Mouse (Mus musculus) lung, adult 2 months (tissue): ENCODE data around the gene Prdm16. TPM values are rescaled to one million over a fixed set of nuclear protein-coding genes. Genes with fewer than 3 reads are reported as not detected.

Source experiments
- DNase-seq: peaks from one replicate; pipeline ENCODE4 v3.0.0; 2022
- H3K4me1 ChIP-seq: fragments of 200-500 bp; 2 replicates; pipeline ENCODE4 v1.6.1; 2011; ENCODE audit warnings: low read length; ENCODE audit not compliant: control insufficient read depth, insufficient read depth
- H3K4me3 ChIP-seq: fragments of 200-500 bp; replicated peaks from 2 replicates; pipeline ENCODE3; 2011; ENCODE audit warnings: low read depth, mild to moderate bottlenecking, control low read depth, low read length; ENCODE audit errors: extremely low read depth
- CTCF ChIP-seq: fragments of 200-500 bp; IDR thresholded peaks from 2 replicates; pipeline ENCODE4 v1.5.1; 2011; ENCODE audit warnings: mild to moderate bottlenecking, low read length, control low read depth; ENCODE audit not compliant: insufficient read depth
- POLR2A ChIP-seq: fragments of 200-500 bp; IDR thresholded peaks from 2 replicates; pipeline ENCODE4 v1.6.1; 2011; ENCODE audit warnings: low read depth, mild to moderate bottlenecking, control low read depth, low read length, borderline replicate concordance; ENCODE audit errors: extremely low read depth
- WGBS: fragments of 180-500 bp; shearing (Covaris S2); methylation state at CpG from one replicate; pipeline ENCODE4 v1.1.7; 2018; 5-methylcytosine and 5-hydroxymethylcytosine counted together
- polyA plus RNA-seq: library from polyadenylated mRNA; depleted of rRNA; stranded (reverse); fragments of >200 nt; gene quantifications from 2 replicates; pipeline ENCODE4 v1.2.3, GENCODE M21; 2012

The Prdm16 gene
- polyA plus RNA-seq, 1 experiment, result 18.3 TPM

- H3K4me3 ChIP-seq, result no peak overlapping the region
- no peak for DNase-seq
- WGBS, result 66% methylated on average over 10 of the region's 10 CpGs
- no peaks in the 10 kb centered on the region for H3K4me1 ChIP-seq
- TF ChIP-seq CTCF (no peak), POLR2A (no peak)
Observed at GRCm38 (mm10) chr4:154611167-154611566, 25.5 kb downstream of the Prdm16 start.

- H3K4me3 ChIP-seq, result no peak overlapping the region
- TF ChIP-seq CTCF (no peak), POLR2A (no peak)
- 86% methylated on average over 5 of the region's 5 CpGs for WGBS
- DNase-seq, result no peak
- H3K4me1 ChIP-seq, result no peaks in the 10 kb centered on the region
Observed at GRCm38 (mm10) chr4:154607724-154608123, 28.9 kb downstream of the Prdm16 start.

GRCm38 (mm10) chr4:154604442-154604830, 32.2 kb downstream of the Prdm16 start:
- no peak overlapping the region for H3K4me3 ChIP-seq
- H3K4me1 ChIP-seq, result no peaks in the 10 kb centered on the region
- WGBS, result 79% methylated on average over 7 of the region's 7 CpGs
- no peak for DNase-seq
- no peak for TF ChIP-seq POLR2A
- TF ChIP-seq CTCF, result no peak

GRCm38 (mm10) chr4:154603663-154604441, 32.8 kb downstream of the Prdm16 start:
- no peak overlapping the region for H3K4me3 ChIP-seq
- TF ChIP-seq POLR2A, result no peak
- no peak for TF ChIP-seq CTCF
- no peak for DNase-seq
- WGBS, result 68% methylated on average over 25 of the region's 25 CpGs
- H3K4me1 ChIP-seq, result no peaks in the 10 kb centered on the region

- no peak overlapping the region for H3K4me3 ChIP-seq
- H3K4me1 ChIP-seq, result no peaks in the 10 kb centered on the region
- 56% methylated on average over 10 of the region's 10 CpGs for WGBS
- no peak for TF ChIP-seq CTCF
- no peak for DNase-seq
Observed at GRCm38 (mm10) chr4:154602409-154602808, 34.3 kb downstream of the Prdm16 start.

- Histone ChIP-seq H3K4me3 (no peak overlapping the region), H3K4me1 (no peaks in the 10 kb centered on the region)
- DNase-seq, result no peak
- no peak for TF ChIP-seq POLR2A
- no peak for TF ChIP-seq CTCF
- 73% methylated on average over 3 of the region's 3 CpGs for WGBS
Observed at GRCm38 (mm10) chr4:154601006-154601405, 35.7 kb downstream of the Prdm16 start.

GRCm38 (mm10) chr4:154599977-154600376, 36.7 kb downstream of the Prdm16 start:
- no peak for TF ChIP-seq CTCF
- no peak for TF ChIP-seq POLR2A
- Histone ChIP-seq H3K4me3 (no peak overlapping the region), H3K4me1 (no peaks in the 10 kb centered on the region)
- DNase-seq, result no peak
- WGBS, result 66% methylated on average over 10 of the region's 10 CpGs

- no peak for TF ChIP-seq CTCF
- no peak for TF ChIP-seq POLR2A
- Histone ChIP-seq H3K4me1 (no peaks in the 10 kb centered on the region), H3K4me3 (no peak overlapping the region)
- WGBS, result 57% methylated on average over 7 of the region's 7 CpGs
- DNase-seq, result no peak
Observed at GRCm38 (mm10) chr4:154598357-154598756, 38.3 kb downstream of the Prdm16 start.

- 64% methylated on average over 4 of the region's 4 CpGs for WGBS
- Histone ChIP-seq H3K4me1 (no peaks in the 10 kb centered on the region), H3K4me3 (no peak overlapping the region)
- no peak for DNase-seq
- TF ChIP-seq POLR2A (no peak), CTCF (no peak)
Observed at GRCm38 (mm10) chr4:154596805-154597204, 39.9 kb downstream of the Prdm16 start.

GRCm38 (mm10) chr4:154594761-154595556, 41.7 kb downstream of the Prdm16 start:
- WGBS, result 43% methylated on average over 21 of the region's 21 CpGs
- TF ChIP-seq CTCF, result no peak
- Histone ChIP-seq H3K4me1 (no peaks in the 10 kb centered on the region), H3K4me3 (no peak overlapping the region)
- DNase-seq, result no peak

GRCm38 (mm10) chr4:154594116-154594760, 42.4 kb downstream of the Prdm16 start:
- DNase-seq, result no peak
- no peak for TF ChIP-seq CTCF
- TF ChIP-seq POLR2A, result no peak
- Histone ChIP-seq H3K4me3 (no peak overlapping the region), H3K4me1 (no peaks in the 10 kb centered on the region)
- 62% methylated on average over 17 of the region's 17 CpGs for WGBS
